Mouse (Mus musculus): ENCODE measurements around the gene Ccdc188. TPM values are rescaled to one million over a fixed set of nuclear protein-coding genes. Genes with fewer than 3 reads are reported as not detected.

Gene Ccdc188
- polyA plus RNA-seq, 1 experiment from 2014 or later: not detected

- 77% methylated on average over 2 of the region's 2 CpGs for WGBS
Measured at GRCm38 (mm10) chr16:18265024-18265423, 47.3 kb downstream of the Ccdc188 start.

DNA sequence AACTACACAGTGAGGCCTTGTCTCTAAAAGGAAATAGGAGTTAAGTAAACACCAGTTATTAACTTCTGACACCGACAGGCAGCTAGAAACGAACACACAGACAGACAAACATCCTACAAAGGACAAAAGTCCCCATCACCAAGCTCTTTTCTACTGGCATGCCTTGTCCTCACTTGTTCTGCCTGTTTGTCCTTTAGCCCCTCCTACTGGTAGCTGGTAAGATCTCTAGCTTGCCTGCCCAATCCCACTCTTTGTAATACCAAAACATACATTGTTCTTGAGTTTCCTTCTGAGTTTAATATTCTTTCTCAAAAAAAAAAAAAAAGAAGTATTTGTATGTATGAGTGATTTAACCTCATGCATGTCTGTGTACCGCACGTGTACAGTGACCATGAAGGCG lies 50.5 kb downstream of the Ccdc188 start:
- Histone ChIP-seq H3K27ac (ENCODE audit: low read length) (no peak overlapping the region), H3K4me2 (replicated peaks; ENCODE audit: low read depth, low read length) (no peak overlapping the region), H3K9ac (replicated peaks; ENCODE audit: low read length) (no peak overlapping the region), H3K9me3 (ENCODE audit: low read length) (no peaks in the 10 kb centered on the region), H3K27me3 (ENCODE audit: insufficient read depth, low read length) (no peaks in the 10 kb centered on the region), H3K36me3 (ENCODE audit: insufficient read depth, low read length) (peaks cover 69% of the 10 kb centered on the region), H3K4me3 (ENCODE audit: low read length) (no peak overlapping the region), H3K4me1 (ENCODE audit: insufficient read depth, low read length) (no peaks in the 10 kb centered on the region)
- ATAC-seq (ENCODE audit: low FRiP score, low TSS enrichment): no peak
- WGBS: 87% methylated on average over 5 of the region's 5 CpGs

More at GRCm38 (mm10) chr16:18265024-18265423, 47.3 kb downstream of the Ccdc188 start:
- Histone ChIP-seq H3K9me3 (ENCODE audit: low read length) (no peaks in the 10 kb centered on the region), H3K4me2 (replicated peaks; ENCODE audit: low read depth, low read length) (no peak overlapping the region), H3K4me3 (ENCODE audit: low read length) (no peak overlapping the region), H3K9ac (replicated peaks; ENCODE audit: low read length) (no peak overlapping the region), H3K27ac (ENCODE audit: low read length) (no peak overlapping the region), H3K36me3 (ENCODE audit: insufficient read depth, low read length) (peaks cover 56% of the 10 kb centered on the region), H3K4me1 (ENCODE audit: insufficient read depth, low read length) (no peaks in the 10 kb centered on the region), H3K27me3 (ENCODE audit: insufficient read depth, low read length) (no peaks in the 10 kb centered on the region)
- ATAC-seq (ENCODE audit: low FRiP score, low TSS enrichment): no peak

Other genes with a start within 250 kb of the Ccdc188 start
- not detected in 2 replicates for gene Vpreb2, start 237.5 kb upstream of the Ccdc188 start, polyA plus RNA-seq (2015; fragmentation: Nextera tagmentation; extraction: Ambion mirVana)
- gene Dgcr6, start 165.0 kb upstream of the Ccdc188 start, polyA plus RNA-seq (2015; fragmentation: Nextera tagmentation; extraction: Ambion mirVana): 103 and 104 TPM in 2 replicates
- gene Prodh, start 127.7 kb upstream of the Ccdc188 start, polyA plus RNA-seq (2015; fragmentation: Nextera tagmentation; extraction: Ambion mirVana): 22.3 and 23.0 TPM in 2 replicates
- gene Rtn4r, start 90.2 kb upstream of the Ccdc188 start, polyA plus RNA-seq (2015; fragmentation: Nextera tagmentation; extraction: Ambion mirVana): 1.0 and 3.4 TPM in 2 replicates
- gene Zdhhc8, start 17.3 kb downstream of the Ccdc188 start, polyA plus RNA-seq (2015; fragmentation: Nextera tagmentation; extraction: Ambion mirVana): 8.9 and 11.6 TPM in 2 replicates
- 117 and 119 TPM in 2 replicates for gene Trmt2a, start 30.8 kb downstream of the Ccdc188 start, polyA plus RNA-seq (2015; fragmentation: Nextera tagmentation; extraction: Ambion mirVana)
- gene Ranbp1, start 30.9 kb downstream of the Ccdc188 start, polyA plus RNA-seq (2015; fragmentation: Nextera tagmentation; extraction: Ambion mirVana): 508 and 585 TPM in 2 replicates
- 2.1 TPM in 1 of 2 replicates, not detected in the other for gene Gm49776, start 40.4 kb downstream of the Ccdc188 start, polyA plus RNA-seq (2015; fragmentation: Nextera tagmentation; extraction: Ambion mirVana)
- 30.7 and 33.9 TPM in 2 replicates for gene Dgcr8, start 71.4 kb downstream of the Ccdc188 start, polyA plus RNA-seq (2015; fragmentation: Nextera tagmentation; extraction: Ambion mirVana)
- 29.1 and 31.0 TPM in 2 replicates for gene Tango2, start 130.2 kb downstream of the Ccdc188 start, polyA plus RNA-seq (2015; fragmentation: Nextera tagmentation; extraction: Ambion mirVana)
- 31.0 and 31.2 TPM in 2 replicates for gene Arvcf, start 130.3 kb downstream of the Ccdc188 start, polyA plus RNA-seq (2015; fragmentation: Nextera tagmentation; extraction: Ambion mirVana)
- 33.7 and 35.2 TPM in 2 replicates for gene Txnrd2, start 208.5 kb downstream of the Ccdc188 start, polyA plus RNA-seq (2015; fragmentation: Nextera tagmentation; extraction: Ambion mirVana)
- 119 and 127 TPM in 2 replicates for gene Comt, start 209.0 kb downstream of the Ccdc188 start, polyA plus RNA-seq (2015; fragmentation: Nextera tagmentation; extraction: Ambion mirVana)